Mouse (Mus musculus) cerebellum, postnatal 36 days (tissue): ENCODE data around the gene Nup93.

Source experiments
- DNase-seq, 2 experiments: peaks; one replicate each; pipeline ENCODE4 v3.0.0; 2021 to 2022; ENCODE audit warnings: mixed read lengths in 2 of 2

Nup93 gene

GRCm38 (mm10) chr8:94187290-94188002 is 26.9 kb upstream of the Nup93 start:
- no peak for DNase-seq

GRCm38 (mm10) chr8:94189275-94190031 is 24.9 kb upstream of the Nup93 start:
- DNase-seq, result peak in 1 of 2 experiments; percentile 23

DNA sequence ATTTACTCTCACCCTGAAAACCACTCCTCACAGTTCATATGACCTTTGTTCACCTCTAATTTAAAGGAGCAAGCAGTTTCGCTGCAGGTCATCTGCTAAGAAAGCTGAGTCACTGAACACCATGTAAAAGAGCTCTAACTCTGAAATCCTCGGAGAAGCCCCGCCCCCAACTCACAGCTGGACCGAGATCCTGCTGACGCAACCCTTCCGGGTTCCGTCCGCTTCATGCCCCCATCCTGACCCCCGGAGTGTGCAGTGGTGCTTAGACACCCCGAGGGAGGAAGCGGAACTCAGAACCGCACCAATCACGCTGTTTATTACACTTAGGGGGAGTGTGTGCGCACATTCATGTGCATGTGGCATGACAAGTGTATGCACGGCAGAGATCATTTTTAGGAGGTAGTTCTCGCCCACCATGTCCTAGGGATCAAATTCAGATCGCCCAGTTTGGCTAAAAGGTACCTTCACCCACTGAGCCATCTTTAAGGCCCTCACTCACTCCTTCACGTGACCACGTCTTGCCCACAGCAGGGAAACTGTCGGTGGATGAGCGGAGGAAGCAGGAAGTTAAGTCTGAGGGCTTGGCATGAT is 23.2 kb upstream of the Nup93 start:
- no peak for DNase-seq

DNA sequence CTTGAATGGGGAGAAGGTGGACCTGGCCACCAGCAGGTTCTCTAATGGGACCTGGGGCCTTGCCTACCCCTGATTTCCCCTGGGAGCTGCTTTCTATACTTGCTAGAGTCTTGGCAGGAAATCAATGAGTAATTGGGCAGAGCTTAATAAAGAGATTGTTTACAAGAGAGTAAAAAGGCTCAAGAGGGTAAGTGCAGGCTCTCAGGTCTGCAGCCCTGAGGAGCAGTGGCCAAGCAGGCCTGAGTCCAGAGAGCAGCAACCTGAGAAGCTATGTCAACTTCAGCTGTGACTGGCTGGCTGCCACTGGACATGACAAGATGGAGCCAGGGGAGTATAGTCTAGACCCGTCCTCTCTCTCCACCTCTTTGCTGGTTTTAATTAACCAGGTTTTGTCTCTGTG is 21.4 kb upstream of the Nup93 start:
- no peak for DNase-seq

DNA sequence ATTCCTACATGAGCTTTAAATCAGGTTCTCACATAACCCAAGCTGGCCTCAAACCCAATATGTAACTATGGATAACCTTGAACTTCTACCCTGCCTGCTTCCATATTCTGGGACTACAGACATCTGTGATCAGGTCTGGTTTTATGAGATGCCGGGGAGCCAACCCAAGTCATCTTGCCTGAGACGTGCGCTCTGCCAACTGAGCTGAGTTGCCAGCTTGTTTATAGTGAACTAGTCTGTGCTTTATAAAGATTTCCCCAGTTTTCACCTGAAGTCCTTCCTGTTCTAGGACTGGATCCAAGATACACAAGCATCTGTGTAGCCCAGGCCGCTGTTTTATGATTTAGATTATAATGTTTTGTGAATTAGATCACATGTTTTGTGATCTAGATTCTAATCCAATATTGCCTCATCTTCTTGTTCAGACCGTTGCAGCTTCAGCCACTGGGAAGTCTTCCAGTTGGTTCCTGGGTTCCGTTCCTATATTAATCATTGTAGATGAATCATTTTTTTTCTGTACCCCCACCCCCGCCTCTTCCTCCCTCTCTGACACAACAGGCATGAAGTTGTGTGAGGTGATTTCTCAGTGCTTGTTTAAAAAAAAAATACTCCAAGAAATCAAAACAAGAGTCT is 19.7 kb upstream of the Nup93 start:
- no peak for DNase-seq

GRCm38 (mm10) chr8:94199202-94199869 is 15.0 kb upstream of the Nup93 start:
- peak; percentile 61 to 76 for DNase-seq

DNA sequence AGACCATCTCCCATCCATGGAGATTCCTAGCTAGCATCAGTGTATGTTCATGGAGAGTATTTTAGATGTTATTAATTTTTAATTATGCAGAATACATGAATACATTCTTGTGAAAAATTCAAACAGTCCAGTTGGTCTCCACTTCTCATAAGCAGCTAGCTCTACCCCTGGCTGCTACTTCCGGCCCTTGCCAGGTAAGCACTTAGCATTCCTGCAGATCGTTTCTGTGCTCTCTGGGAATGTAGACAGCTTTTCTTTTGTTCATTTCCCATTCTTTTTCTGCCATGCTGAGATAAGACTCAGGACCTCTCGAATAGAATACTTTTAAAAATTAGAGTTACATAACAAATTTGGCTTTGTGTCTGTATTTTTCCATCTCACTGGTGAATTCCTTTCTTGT is 10.3 kb upstream of the Nup93 start:
- DNase-seq, result no peak

- DNase-seq, result peak; percentile 78
Measured at GRCm38 (mm10) chr8:94205736-94206135, 8.6 kb upstream of the Nup93 start.

- DNase-seq, result no peak
Measured at GRCm38 (mm10) chr8:94206256-94206655, 8.1 kb upstream of the Nup93 start.

DNA sequence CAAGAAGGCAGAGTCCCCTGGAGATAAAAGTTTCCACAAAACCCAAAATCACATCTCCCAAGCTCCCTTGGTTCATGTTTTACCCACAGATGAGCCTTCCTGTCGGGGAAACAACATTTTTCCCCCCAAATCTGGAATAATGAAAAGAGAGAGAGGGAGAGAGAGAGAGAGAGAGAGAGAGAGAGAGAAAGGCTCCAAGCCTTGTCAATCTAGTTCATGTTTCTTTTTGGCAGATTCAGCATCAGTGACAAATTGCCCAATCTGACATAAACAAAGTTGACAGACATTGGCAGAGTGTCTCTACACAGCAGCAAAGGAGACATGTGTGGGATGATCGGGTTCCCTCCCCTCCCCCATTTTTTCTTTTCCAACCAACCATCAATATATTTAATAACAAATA is 6.9 kb upstream of the Nup93 start:
- DNase-seq, result no peak

DNA sequence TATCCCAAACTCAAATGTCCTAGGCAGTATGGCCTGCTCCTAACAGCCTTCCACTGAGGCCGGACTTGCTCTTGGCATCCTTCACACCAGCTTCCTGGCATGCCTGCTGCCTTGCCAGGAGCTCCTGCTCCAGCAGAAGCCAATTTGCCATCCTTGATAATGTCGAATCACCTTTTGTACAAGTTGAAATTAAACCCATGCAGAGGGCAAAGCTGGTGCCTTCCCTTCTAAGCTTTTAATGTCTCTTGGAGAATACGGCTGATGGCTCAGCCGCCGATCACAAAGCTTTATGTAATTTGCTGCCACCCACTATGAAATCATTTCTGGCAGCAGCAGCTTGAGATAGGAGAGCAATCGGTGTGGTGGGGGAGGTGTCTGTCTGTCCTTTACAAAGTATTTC is 4.7 kb upstream of the Nup93 start:
- DNase-seq, result peak; percentile 44 to 45

GRCm38 (mm10) chr8:94210225-94210624 is 4.1 kb upstream of the Nup93 start:
- no peak for DNase-seq

DNA sequence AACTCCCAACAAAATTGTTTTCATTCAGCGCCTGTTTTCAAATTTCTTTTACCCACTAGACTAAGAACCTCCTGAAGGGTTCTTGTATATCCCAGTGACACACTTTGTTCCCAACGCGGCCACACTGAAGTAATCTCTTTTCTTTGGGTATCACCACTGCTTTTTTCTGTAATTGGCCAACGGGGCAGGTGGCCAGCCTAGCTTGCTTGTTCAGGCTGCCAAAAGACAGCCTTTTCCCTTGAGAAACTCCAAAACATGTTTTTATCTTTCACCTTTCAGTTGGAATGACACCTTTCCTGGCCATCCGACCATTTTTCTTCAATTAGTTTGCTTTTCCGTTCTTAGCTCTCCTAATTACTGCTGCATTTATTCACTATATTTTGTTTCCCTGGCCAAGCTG is 545 bp upstream of the Nup93 start:
- no peak for DNase-seq

- no peak for DNase-seq
Measured at GRCm38 (mm10) chr8:94227381-94227939, 13.1 kb downstream of the Nup93 start.

GRCm38 (mm10) chr8:94240240-94240751 is 25.9 kb downstream of the Nup93 start:
- DNase-seq, result no peak

- DNase-seq, result no peak
Measured at GRCm38 (mm10) chr8:94249836-94250435, 35.6 kb downstream of the Nup93 start.

DNA sequence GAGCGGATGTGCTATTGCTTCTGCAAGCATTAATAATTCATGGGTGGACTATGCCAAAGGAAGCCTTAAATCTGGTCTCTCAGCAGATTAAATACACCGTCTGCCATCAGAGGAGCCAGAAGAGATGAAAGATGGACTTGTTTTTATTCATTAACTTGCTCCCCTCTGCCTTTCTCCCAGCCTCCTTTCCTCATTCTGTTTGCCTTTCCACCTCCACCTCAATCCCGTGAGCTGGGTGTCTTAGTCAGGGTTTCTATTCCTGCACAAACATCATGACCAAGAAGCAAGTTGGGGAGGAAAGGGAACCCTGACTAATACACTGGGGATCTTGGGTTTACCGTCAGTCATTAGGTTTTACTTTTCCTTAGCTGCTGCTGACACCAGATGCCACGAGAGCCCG is 44.5 kb downstream of the Nup93 start:
- no peak for DNase-seq

DNA sequence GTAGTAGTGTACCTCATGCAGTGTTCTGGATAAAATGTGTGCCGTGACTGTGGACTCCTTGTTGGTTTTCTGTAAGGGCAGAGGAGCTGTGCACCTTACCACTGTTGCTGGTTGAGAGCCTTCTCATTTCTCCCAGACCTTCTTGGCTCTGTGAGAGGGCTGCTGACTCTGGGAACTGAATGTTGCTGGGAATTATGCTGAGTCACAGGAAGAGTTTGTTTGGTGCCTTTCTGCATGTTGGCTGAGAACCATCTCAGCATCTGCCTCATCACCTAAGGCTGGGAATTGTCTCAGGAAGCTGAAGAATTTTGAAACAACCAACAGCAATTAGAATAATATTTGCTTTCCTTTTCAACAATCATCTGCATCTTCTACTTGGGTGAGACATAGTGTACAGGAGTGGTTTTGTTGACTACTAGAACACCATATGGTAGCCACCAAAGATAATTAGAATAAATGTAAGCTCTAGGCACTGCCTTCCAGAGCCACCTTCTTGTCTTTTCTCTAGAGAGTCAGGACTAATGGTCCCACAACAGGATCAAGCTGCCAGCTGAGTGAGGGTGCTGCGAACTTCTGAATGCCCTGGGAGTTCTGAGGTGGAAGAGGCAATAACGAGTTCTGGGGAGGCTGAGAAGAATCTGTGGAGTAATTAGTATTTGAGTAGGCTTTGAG is 48.4 kb downstream of the Nup93 start:
- no peak for DNase-seq

DNA sequence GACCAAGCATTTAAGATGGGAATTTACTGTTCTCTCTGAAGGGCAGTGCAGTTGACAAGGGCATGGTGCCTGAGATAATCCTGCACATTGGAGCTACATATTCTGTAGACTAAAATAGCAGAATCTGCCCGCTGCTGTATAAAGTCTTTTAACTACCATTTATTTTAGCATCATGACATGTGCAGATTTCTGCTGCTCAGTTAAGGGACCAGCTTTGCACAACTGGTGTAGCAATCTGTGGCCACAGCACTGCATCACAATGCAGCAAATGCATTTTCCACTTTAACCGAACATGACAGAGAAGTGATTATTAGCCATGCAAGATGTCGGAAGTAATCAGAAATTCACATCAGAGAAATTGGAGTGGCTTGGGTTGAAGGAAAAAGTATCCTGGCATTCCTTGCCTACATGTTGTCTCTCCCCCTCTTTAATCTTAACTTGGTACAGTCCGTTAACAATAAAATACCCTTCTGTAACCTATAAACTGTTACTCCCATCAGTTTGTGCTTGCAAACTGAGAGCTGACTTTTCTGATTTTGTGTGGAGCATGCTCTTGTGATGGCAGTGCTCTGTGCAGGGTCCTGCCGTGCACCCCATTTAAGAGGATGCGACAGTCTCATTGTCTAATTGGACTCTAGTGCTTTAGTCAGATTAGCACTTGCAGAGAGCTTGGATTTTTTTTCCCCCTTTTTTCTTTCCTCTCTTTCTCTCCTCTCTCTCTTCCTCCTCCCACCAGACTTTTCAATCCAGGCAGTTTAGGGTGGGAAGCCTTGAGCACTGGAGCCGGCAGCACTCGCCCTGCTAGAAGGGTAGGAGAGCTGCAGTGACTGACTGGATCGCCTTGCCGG is 52.2 kb downstream of the Nup93 start:
- no peak for DNase-seq

- DNase-seq, result no peak
Measured at GRCm38 (mm10) chr8:94268359-94268890, 54.1 kb downstream of the Nup93 start.
